Mouse (Mus musculus): ENCODE measurements at regions not wholly inside any gene's neighbourhood (a gene's known extent, or its start where the extent isn't known, plus 50 kb on each side); places are given as distances from the start of the nearest gene placed in this dataset.

DNA sequence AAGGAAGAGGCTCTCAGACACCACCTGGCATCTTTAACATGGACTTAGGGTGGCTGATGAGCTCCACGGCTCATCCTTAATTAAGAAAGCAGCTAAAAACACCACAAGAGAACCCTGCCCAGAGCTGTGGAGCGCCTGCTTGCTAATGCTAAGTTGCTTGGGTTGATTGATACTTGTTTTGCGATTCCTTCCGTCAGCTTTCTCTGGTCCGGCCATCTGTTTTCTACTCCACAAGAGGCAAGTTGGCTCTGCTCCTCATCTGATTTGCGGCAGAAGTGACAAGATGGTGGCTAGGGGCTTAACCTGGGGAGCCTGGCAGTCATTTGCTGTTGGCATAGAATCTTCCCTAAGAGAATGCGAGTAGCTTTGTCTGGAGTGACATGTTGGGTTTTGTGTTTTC is 891.6 kb upstream of the Fam160b2 start:
- TF ChIP-seq CTCF (IDR thresholded peaks at IDR 0.05): no peak
- TF ChIP-seq EP300 (IDR thresholded peaks at IDR 0.05): no peak

Data from lung, postnatal 0 days (tissue).